Mouse (Mus musculus): ENCODE measurements around the gene Prnd. TPM values are rescaled to one million over a fixed set of nuclear protein-coding genes. Genes with fewer than 3 reads are reported as not detected.

Gene Prnd
- polyA plus RNA-seq, 1 experiment from 2014 or later = 3.5 TPM

- H3K4me2 ChIP-seq (replicated peaks; ENCODE audit: low read depth, low read length) = no peak overlapping the region
- H3K27ac ChIP-seq (ENCODE audit: low read length) = no peak overlapping the region
- no peaks in the 10 kb centered on the region for H3K36me3 ChIP-seq (ENCODE audit: insufficient read depth, low read length)
- H3K27me3 ChIP-seq (replicated peaks; ENCODE audit: insufficient read depth, low read length) = no peaks in the 10 kb centered on the region
- WGBS = 48% methylated on average over 1 of the region's 1 CpGs
- no peak overlapping the region for H3K4me3 ChIP-seq (ENCODE audit: low read depth, low read length)
- H3K9me3 ChIP-seq (ENCODE audit: low read length) = no peaks in the 10 kb centered on the region
- no peak for DNase-seq (ENCODE audit: low spot score)
- no peak for ATAC-seq
- TF ChIP-seq CTCF (IDR thresholded peaks at IDR 0.05) = no peak
- TF ChIP-seq EP300 (IDR thresholded peaks at IDR 0.05) = no peak
- H3K4me1 ChIP-seq (ENCODE audit: insufficient read depth, low read depth, low read length) = no peaks in the 10 kb centered on the region; the same call in 1 of the 2 replicates
- no peak overlapping the region for H3K9ac ChIP-seq (replicated peaks; ENCODE audit: low read depth)
Measured at GRCm38 (mm10) chr2:131906846-131907245, 43.8 kb upstream of the Prnd start.

GRCm38 (mm10) chr2:131907311-131907710, 43.4 kb upstream of the Prnd start:
- TF ChIP-seq EP300 (IDR thresholded peaks at IDR 0.05) (no peak), CTCF (IDR thresholded peaks at IDR 0.05) (no peak)
- Histone ChIP-seq H3K4me3 (ENCODE audit: low read depth, low read length) (no peak overlapping the region), H3K27me3 (replicated peaks; ENCODE audit: insufficient read depth, low read length) (no peaks in the 10 kb centered on the region), H3K4me1 (ENCODE audit: insufficient read depth, low read depth, low read length) (no peaks in the 10 kb centered on the region; the same call in 1 of the 2 replicates), H3K36me3 (ENCODE audit: insufficient read depth, low read length) (no peaks in the 10 kb centered on the region), H3K9me3 (ENCODE audit: low read length) (no peaks in the 10 kb centered on the region), H3K27ac (ENCODE audit: low read length) (no peak overlapping the region), H3K9ac (replicated peaks; ENCODE audit: low read depth) (no peak overlapping the region), H3K4me2 (replicated peaks; ENCODE audit: low read depth, low read length) (no peak overlapping the region)
- WGBS = 81% methylated on average over 5 of the region's 5 CpGs
- ATAC-seq (no peak), DNase-seq (ENCODE audit: low spot score) (no peak)

- no peak for ATAC-seq
- Histone ChIP-seq H3K4me1 (ENCODE audit: insufficient read depth, low read depth, low read length) (no peaks in the 10 kb centered on the region), H3K4me3 (ENCODE audit: low read depth, low read length) (no peak overlapping the region), H3K27me3 (replicated peaks; ENCODE audit: insufficient read depth, low read length) (no peaks in the 10 kb centered on the region), H3K9ac (replicated peaks; ENCODE audit: low read depth) (no peak overlapping the region), H3K4me2 (replicated peaks; ENCODE audit: low read depth, low read length) (no peak overlapping the region), H3K36me3 (ENCODE audit: insufficient read depth, low read length) (no peaks in the 10 kb centered on the region), H3K27ac (ENCODE audit: low read length) (no peak overlapping the region), H3K9me3 (ENCODE audit: low read length) (no peaks in the 10 kb centered on the region)
- WGBS = 86% methylated on average over 7 of the region's 7 CpGs
- no peak for DNase-seq (ENCODE audit: low spot score)
- TF ChIP-seq CTCF (IDR thresholded peaks at IDR 0.05) = no peak
Measured at GRCm38 (mm10) chr2:131908351-131908861, 42.3 kb upstream of the Prnd start.

- TF ChIP-seq EP300 (IDR thresholded peaks at IDR 0.05) (no peak), CTCF (IDR thresholded peaks at IDR 0.05) (no peak)
- Histone ChIP-seq H3K4me1 (ENCODE audit: insufficient read depth, low read depth, low read length) (no peaks in the 10 kb centered on the region), H3K27me3 (replicated peaks; ENCODE audit: insufficient read depth, low read length) (no peaks in the 10 kb centered on the region), H3K9ac (replicated peaks; ENCODE audit: low read depth) (no peak overlapping the region), H3K36me3 (ENCODE audit: insufficient read depth, low read length) (no peaks in the 10 kb centered on the region), H3K4me2 (replicated peaks; ENCODE audit: low read depth, low read length) (no peak overlapping the region), H3K9me3 (ENCODE audit: low read length) (no peaks in the 10 kb centered on the region), H3K27ac (ENCODE audit: low read length) (no peak overlapping the region), H3K4me3 (ENCODE audit: low read depth, low read length) (no peak overlapping the region)
- no peak for DNase-seq (ENCODE audit: low spot score)
- no peak for ATAC-seq
- WGBS = 94% methylated on average over 1 of the region's 1 CpGs
Measured at GRCm38 (mm10) chr2:131908906-131909305, 41.8 kb upstream of the Prnd start.

DNA sequence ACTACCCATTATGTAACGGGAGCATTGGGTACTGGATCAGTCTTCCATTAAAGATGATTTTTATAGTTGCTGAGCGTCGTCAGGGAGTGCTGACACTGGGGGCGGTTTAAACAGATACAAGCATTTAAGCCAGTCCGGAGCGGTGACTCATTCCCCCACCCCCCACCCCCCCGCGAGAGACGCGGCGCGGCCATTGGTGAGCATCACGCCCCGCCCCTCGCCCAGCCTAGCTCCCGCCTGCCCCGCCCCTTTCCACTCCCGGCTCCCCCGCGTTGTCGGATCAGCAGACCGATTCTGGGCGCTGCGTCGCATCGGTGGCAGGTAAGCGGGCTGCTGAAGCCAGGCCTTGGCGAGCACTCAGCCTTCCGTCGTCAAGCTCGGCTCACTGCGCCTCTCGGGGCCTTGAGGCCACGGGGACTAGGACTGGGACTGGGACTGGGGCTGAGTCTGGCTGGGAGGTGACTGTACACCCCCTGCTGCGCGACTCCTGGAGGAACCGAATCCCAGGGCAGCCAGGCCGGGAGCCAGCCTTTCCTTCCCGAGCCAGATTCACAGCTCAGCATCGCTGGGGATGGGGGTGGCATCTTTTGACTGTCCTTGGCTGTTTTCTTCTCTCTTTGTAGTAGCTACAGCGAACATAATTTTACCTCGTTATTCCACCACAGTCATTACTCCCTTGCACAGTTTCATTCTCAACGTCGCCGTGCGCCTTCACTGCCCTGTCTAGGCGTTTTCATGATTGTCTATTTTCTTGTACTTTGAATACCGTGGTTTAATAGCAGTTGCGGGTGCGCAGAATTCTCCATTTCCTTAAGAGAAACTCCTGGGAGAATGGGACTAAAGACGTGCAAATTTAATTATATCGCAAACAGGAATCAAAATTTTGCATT, 40.7 kb upstream of the Prnd start, which contains the start of the genes Prnp and Prn:
Gene Prnp (plus strand): TSS at position 246 of the 890 bp plus-strand sequence.
Gene Prn (plus strand): TSS at position 275 of the 890 bp plus-strand sequence.
- Histone ChIP-seq H3K36me3 (ENCODE audit: insufficient read depth, low read length) (no peaks in the 10 kb centered on the region), H3K4me2 (replicated peaks; ENCODE audit: low read depth, low read length) (peak within 1 kb of the TSS; percentile 74), H3K9ac (replicated peaks; ENCODE audit: low read depth) (peak within 1 kb of the TSS; percentile 77), H3K27ac (ENCODE audit: low read length) (peak within 1 kb of the TSS; percentile 85), H3K9me3 (ENCODE audit: low read length) (no peaks in the 10 kb centered on the region), H3K4me3 (ENCODE audit: low read depth, low read length) (peak within 1 kb of the TSS; percentile 65), H3K4me1 (ENCODE audit: insufficient read depth, low read depth, low read length) (no peaks in the 10 kb centered on the region), H3K27me3 (replicated peaks; ENCODE audit: insufficient read depth, low read length) (no peaks in the 10 kb centered on the region)
- ATAC-seq (peak; percentile 93), DNase-seq (ENCODE audit: low spot score) (peak; percentile 98)
- 6% methylated on average over 50 of the region's 52 CpGs for WGBS
- TF ChIP-seq CTCF (IDR thresholded peaks at IDR 0.05) (peak; percentile 46; the same call in 1 of the 2 replicates), EP300 (IDR thresholded peaks at IDR 0.05) (no peak; the same call in 1 of the 2 replicates)

- no peak overlapping the region for H3K27ac ChIP-seq (ENCODE audit: low read length)
- H3K36me3 ChIP-seq (ENCODE audit: insufficient read depth, low read length) = no peaks in the 10 kb centered on the region
- ATAC-seq = no peak
- H3K4me1 ChIP-seq (ENCODE audit: insufficient read depth, low read depth, low read length) = no peaks in the 10 kb centered on the region
- H3K9ac ChIP-seq (replicated peaks; ENCODE audit: low read depth) = no peak overlapping the region
- peak overlapping the region; percentile 74 for H3K4me2 ChIP-seq (replicated peaks; ENCODE audit: low read depth, low read length)
- H3K4me3 ChIP-seq (ENCODE audit: low read depth, low read length) = 0 out of 2 replicates have a peak overlapping the region, but pooled peaks have one; percentile 65
- no peaks in the 10 kb centered on the region for H3K27me3 ChIP-seq (replicated peaks; ENCODE audit: insufficient read depth, low read length)
- no peak for DNase-seq (ENCODE audit: low spot score)
- WGBS = 61% methylated on average over 2 of the region's 2 CpGs
- TF ChIP-seq CTCF (IDR thresholded peaks at IDR 0.05) = no peak
- no peak for TF ChIP-seq EP300 (IDR thresholded peaks at IDR 0.05)
- H3K9me3 ChIP-seq (ENCODE audit: low read length) = no peaks in the 10 kb centered on the region
Measured at GRCm38 (mm10) chr2:131910847-131911246, 39.8 kb upstream of the Prnd start.

Data from lung, postnatal 0 days (tissue).